Mouse (Mus musculus) CH12.LX (cell line): Measurements from ENCODE around the gene Ano10. TPM values are rescaled to one million over a fixed set of nuclear protein-coding genes. Genes with fewer than 3 reads are reported as not detected.

Experiments used
- polyA plus RNA-seq: library from polyadenylated mRNA; unstranded; fragments of >175 nt; gene quantifications from 2 replicates; pipeline ENCODE4 v1.2.1, GENCODE M21; 2012; ENCODE audit warnings: low read depth; ENCODE audit not compliant: insufficient read length
- total RNA-seq, 2 experiments: library from RNA; depleted of rRNA; stranded (reverse); fragments of 300-350 nt in 1 of 2; fragments of >200 nt in 1 of 2; gene quantifications; 2 replicates each; pipeline ENCODE4 v1.2.3; 2012 to 2014

Ano10 gene
- total and polyA plus RNA-seq, 3 experiments: 9.5 to 23.9 (median 12.2) TPM

Other genes starting within 250 kb of the Ano10 start
- 10.5 and 13.1 TPM in 2 replicates for gene Snrk, start 177.2 kb downstream of the Ano10 start, total RNA-seq (2012; rRNA removed)
- 6.0 and 6.1 TPM in 2 replicates for gene Snrk, start 177.2 kb downstream of the Ano10 start, total RNA-seq (2014; rRNA removed)
- 6.7 and 7.0 TPM in 2 replicates for gene Snrk, start 177.2 kb downstream of the Ano10 start, polyA plus RNA-seq
- 6.0 and 7.3 TPM in 2 replicates for gene Abhd5, start 57.2 kb upstream of the Ano10 start, total RNA-seq (2012; rRNA removed)
- gene Abhd5, start 57.2 kb upstream of the Ano10 start, total RNA-seq (2014; rRNA removed): 8.8 and 9.9 TPM in 2 replicates
- 12.2 and 14.3 TPM in 2 replicates for gene Abhd5, start 57.2 kb upstream of the Ano10 start, polyA plus RNA-seq